Mouse (Mus musculus) midbrain, postnatal 0 days (tissue): ENCODE data around the gene Ptpre. TPM values are rescaled to one million over a fixed set of nuclear protein-coding genes. Genes with fewer than 3 reads are reported as not detected.
"Not testable (repeated sequence)": the region's sequence is repeated elsewhere in the genome, so short reads cannot be mapped to it uniquely, and the experiment has no call there.

ENCODE experiments used
- ATAC-seq: fragments of 200-750 bp; cut with Nextera tagmentation; 2 replicates; pipeline ENCODE4 v1.8.0; 2017; ENCODE audit warnings: moderate number of reproducible peaks, mild to moderate bottlenecking, moderate TSS enrichment, moderate library complexity; ENCODE audit not compliant: low FRiP score
- DNase-seq: peaks from one replicate; pipeline ENCODE4 v3.0.0-alpha.2; 2015; ENCODE audit warnings: low spot score
- H3K27ac ChIP-seq: fragments of 300-500 bp; sonication (generic); 2 replicates; pipeline ENCODE4 v1.5.1; 2014; ENCODE audit warnings: low read depth, mild to moderate bottlenecking, low read length, mixed read lengths
- H3K27me3 ChIP-seq: fragments of 300-500 bp; sonication (generic); 2 replicates; pipeline ENCODE4 v1.6.1; 2014; ENCODE audit warnings: low read length, control low read depth, mixed read lengths; ENCODE audit not compliant: insufficient read depth
- H3K36me3 ChIP-seq: fragments of 300-500 bp; sonication (generic); 2 replicates; pipeline ENCODE4 v1.6.1; 2014; ENCODE audit warnings: low read length, control low read depth, mixed read lengths; ENCODE audit not compliant: insufficient read depth
- H3K4me1 ChIP-seq: fragments of 300-500 bp; sonication (generic); 2 replicates; pipeline ENCODE4 v1.6.1; 2014; ENCODE audit warnings: mild to moderate bottlenecking, control low read depth, antibody characterized with exemption, low read length, mixed read lengths; ENCODE audit not compliant: insufficient read depth
- H3K4me2 ChIP-seq: fragments of 300-500 bp; sonication (generic); 2 replicates; pipeline ENCODE4 v1.6.1; 2014; ENCODE audit warnings: low read depth, mild to moderate bottlenecking, low read length, mixed read lengths; ENCODE audit not compliant: poor library complexity, severe bottlenecking
- H3K4me3 ChIP-seq: fragments of 300-500 bp; sonication (generic); 2 replicates; pipeline ENCODE4 v1.5.1; 2014; ENCODE audit warnings: low read depth, mild to moderate bottlenecking, low read length, moderate library complexity
- H3K9ac ChIP-seq: fragments of 300-500 bp; sonication (generic); replicated peaks from 2 replicates; pipeline ENCODE4 v1.6.1; 2014; ENCODE audit warnings: mild to moderate bottlenecking, low read length, moderate library complexity, mixed read lengths; ENCODE audit not compliant: poor library complexity, severe bottlenecking
- H3K9me3 ChIP-seq: fragments of 300-500 bp; sonication (generic); 2 replicates; pipeline ENCODE4 v1.6.1; 2016; ENCODE audit warnings: low read length, control low read depth
- CTCF ChIP-seq: IDR thresholded peaks from 2 replicates; pipeline ENCODE4 v1.5.1; 2016; ENCODE audit warnings: antibody characterized with exemption, mild to moderate bottlenecking
- WGBS: fragments of 180-500 bp; shearing (Covaris S2); extraction: QIAGEN DNeasy Blood & Tissue Kit; methylation state at CpG from one replicate; pipeline ENCODE4 v1.1.7; 2014; 5-methylcytosine and 5-hydroxymethylcytosine counted together
- polyA plus RNA-seq: library from polyadenylated mRNA; unstranded; fragments of >200 nt; fragmentation: Nextera tagmentation; extraction: Ambion mirVana; gene quantifications from 2 replicates; pipeline ENCODE4 v1.2.1, GENCODE M21; 2015
- total RNA-seq: library from RNA; depleted of rRNA; stranded (reverse); fragments of >200 nt; gene quantifications from 2 replicates; pipeline ENCODE4 v1.2.3, GENCODE M21; 2014

The Ptpre gene
- total and polyA plus RNA-seq, 2 experiments from 2014 or later = 9.2 to 14.6 TPM

GRCm38 (mm10) chr7:135694130-135694529, 156.8 kb downstream of the Ptpre start:
- H3K4me2 ChIP-seq = no peak overlapping the region
- 93% methylated on average over 4 of the region's 4 CpGs for WGBS
- no peak overlapping the region for H3K4me3 ChIP-seq
- DNase-seq (no peak), ATAC-seq (no peak)
- H3K36me3 ChIP-seq = no peaks in the 10 kb centered on the region
- H3K4me1 ChIP-seq = no peaks in the 10 kb centered on the region
- H3K9ac ChIP-seq = no peak overlapping the region
- no peaks in the 10 kb centered on the region for H3K9me3 ChIP-seq
- TF ChIP-seq CTCF = no peak
- H3K27ac ChIP-seq = no peak overlapping the region
- H3K27me3 ChIP-seq = no peaks in the 10 kb centered on the region

- 96% methylated on average over 5 of the region's 5 CpGs for WGBS
- Histone ChIP-seq H3K36me3 (no peaks in the 10 kb centered on the region), H3K27me3 (no peaks in the 10 kb centered on the region), H3K4me2 (no peak overlapping the region), H3K9me3 (no peaks in the 10 kb centered on the region), H3K4me3 (no peak overlapping the region), H3K4me1 (no peaks in the 10 kb centered on the region), H3K9ac (no peak overlapping the region), H3K27ac (no peak overlapping the region)
- TF ChIP-seq CTCF = no peak
- no peak for DNase-seq
- no peak for ATAC-seq
These were observed 157.5 kb downstream of the Ptpre start for GRCm38 (mm10) chr7:135694796-135695195.

- H3K27ac ChIP-seq = no peak overlapping the region
- DNase-seq = no peak
- H3K4me2 ChIP-seq = no peak overlapping the region
- no peaks in the 10 kb centered on the region for H3K9me3 ChIP-seq
- 89% methylated on average over 4 of the region's 4 CpGs for whole genome bisulfite sequencing
- no peaks in the 10 kb centered on the region for H3K4me1 ChIP-seq
- TF ChIP-seq CTCF = no peak
- no peaks in the 10 kb centered on the region for H3K36me3 ChIP-seq
- no peaks in the 10 kb centered on the region for H3K27me3 ChIP-seq
- H3K4me3 ChIP-seq = no peak overlapping the region
- ATAC-seq = no peak
- H3K9ac ChIP-seq = no peak overlapping the region
These were observed 158.8 kb downstream of the Ptpre start for GRCm38 (mm10) chr7:135696127-135696526.

- not testable (repeated sequence) for H3K36me3 ChIP-seq, H3K4me3 ChIP-seq, H3K27me3 ChIP-seq, H3K9me3 ChIP-seq, H3K4me2 ChIP-seq, H3K27ac ChIP-seq, H3K9ac ChIP-seq, H3K4me1 ChIP-seq, DNase-seq, ATAC-seq
- WGBS = 89% methylated on average over 5 of the region's 5 CpGs
These were observed 159.9 kb downstream of the Ptpre start for GRCm38 (mm10) chr7:135697021-135697740.

- no peak overlapping the region for H3K27ac ChIP-seq
- no peaks in the 10 kb centered on the region for H3K27me3 ChIP-seq
- ATAC-seq (no peak), DNase-seq (no peak)
- no peaks in the 10 kb centered on the region for H3K36me3 ChIP-seq
- H3K9me3 ChIP-seq = no peaks in the 10 kb centered on the region
- H3K9ac ChIP-seq = no peak overlapping the region
- WGBS = 92% methylated on average over 2 of the region's 2 CpGs
- no peak for TF ChIP-seq CTCF
- H3K4me3 ChIP-seq = no peak overlapping the region
- H3K4me2 ChIP-seq = no peak overlapping the region
- H3K4me1 ChIP-seq = no peaks in the 10 kb centered on the region
These were observed 161.1 kb downstream of the Ptpre start for GRCm38 (mm10) chr7:135698362-135698761.

- not testable (repeated sequence) for H3K9ac ChIP-seq, H3K4me3 ChIP-seq, H3K9me3 ChIP-seq, ATAC-seq, H3K27me3 ChIP-seq, DNase-seq, H3K27ac ChIP-seq, H3K4me1 ChIP-seq, H3K4me2 ChIP-seq, H3K36me3 ChIP-seq
- WGBS = 87% methylated on average over 6 of the region's 6 CpGs
These were observed 162.1 kb downstream of the Ptpre start for GRCm38 (mm10) chr7:135699351-135699750.
